Mouse (Mus musculus) ES-Bruce4 (cell line): Measurements from ENCODE around the gene Sh2d2a.

Experiments
- CTCF ChIP-seq: IDR thresholded peaks from one replicate; pipeline ENCODE4 v1.8.1; 2011; ENCODE audit warnings: low read depth, low read length
- POLR2A ChIP-seq: IDR thresholded peaks from one replicate; pipeline ENCODE4 v1.8.1; 2011; ENCODE audit warnings: low read length; ENCODE audit not compliant: insufficient read depth

DNA sequence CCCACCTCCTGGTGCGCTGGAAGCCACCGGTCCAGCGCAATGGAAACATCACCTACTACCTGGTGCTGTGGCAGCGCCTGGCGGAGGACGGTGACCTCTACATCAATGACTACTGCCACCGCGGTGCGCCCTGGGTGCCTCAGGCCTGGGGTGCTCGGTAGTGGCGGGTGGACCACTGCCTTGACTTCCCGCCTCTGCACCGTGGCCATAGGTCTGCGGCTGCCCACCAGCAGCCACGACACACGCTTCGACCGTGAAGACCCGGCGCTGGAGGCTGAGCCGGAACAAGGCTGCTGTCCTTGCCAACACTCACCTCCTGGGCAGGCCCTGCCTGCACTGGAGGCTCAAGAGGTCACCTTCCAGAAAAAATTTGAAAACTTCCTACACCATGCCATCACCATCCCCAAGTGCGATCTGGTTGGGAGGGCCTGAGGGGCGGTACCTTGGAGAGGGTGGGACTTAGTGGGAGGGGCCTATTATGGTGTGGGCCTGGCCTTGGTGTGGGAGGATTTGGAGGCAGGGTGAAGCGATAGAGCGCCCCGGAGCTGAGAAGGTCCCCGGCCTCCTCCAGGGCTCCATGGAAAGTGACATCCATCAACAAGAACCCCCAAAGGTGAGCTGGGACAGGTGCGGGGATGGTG, 37.1 kb upstream of the Sh2d2a start:
- TF ChIP-seq CTCF (no peak), POLR2A (no peak)
